Mouse (Mus musculus) c-Kit-positive CD71-positive TER-119-positive erythroid progenitor cells, embryonic 14.5 days (primary cell): ENCODE results near the gene Gp1bb.

Experiments used
- DNase-seq: peaks from one replicate; pipeline ENCODE4 v3.0.0-alpha.2; 2013; ENCODE audit warnings: low spot score

Gp1bb gene

GRCm38 (mm10) chr16:18581050-18581622, 41.1 kb downstream of the Gp1bb start:
- no peak for DNase-seq

GRCm38 (mm10) chr16:18580389-18580788, 41.8 kb downstream of the Gp1bb start:
- DNase-seq: no peak

- DNase-seq: no peak
These were observed 44.5 kb downstream of the Gp1bb start for GRCm38 (mm10) chr16:18577599-18578160.

GRCm38 (mm10) chr16:18577071-18577470, 45.1 kb downstream of the Gp1bb start:
- no peak for DNase-seq

- no peak for DNase-seq
These were observed 48.0 kb downstream of the Gp1bb start for GRCm38 (mm10) chr16:18574196-18574595.
